Mouse (Mus musculus): ENCODE measurements at regions not wholly inside any gene's neighbourhood (a gene's known extent, or its start where the extent isn't known, plus 50 kb on each side); places are given as distances from the start of the nearest gene placed in this dataset.

GRCm38 (mm10) chr12:79941828-79942227 is 171.0 kb downstream of the Zfp36l1 start:
- DNase-seq = no peak

DNA sequence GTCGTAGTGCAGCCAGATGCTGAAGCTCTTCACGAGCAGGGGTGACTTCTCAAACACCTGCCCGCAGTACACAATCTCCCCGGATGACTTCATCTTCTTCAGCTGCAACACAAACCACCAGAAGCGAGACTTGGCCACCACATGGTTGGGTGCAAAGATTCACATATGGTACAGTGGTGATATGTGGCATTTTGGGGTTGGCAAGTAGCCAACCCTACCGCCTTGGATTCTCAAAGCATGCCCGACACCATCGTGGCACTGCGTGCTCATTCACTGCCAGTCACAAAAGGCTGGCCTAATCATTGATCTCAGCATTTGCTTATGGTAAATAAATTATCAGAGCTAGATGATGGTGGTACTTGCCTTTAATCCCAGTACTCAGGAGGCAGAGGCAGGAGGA is 173.4 kb downstream of the Zfp36l1 start:
- DNase-seq = no peak

- no peak for DNase-seq
These were observed 174.9 kb downstream of the Zfp36l1 start for GRCm38 (mm10) chr12:79937876-79938275.

- DNase-seq = no peak
These were observed 176.1 kb downstream of the Zfp36l1 start for GRCm38 (mm10) chr12:79936698-79937097.

- DNase-seq = no peak
These were observed 178.7 kb downstream of the Zfp36l1 start for GRCm38 (mm10) chr12:79934091-79934490.

GRCm38 (mm10) chr12:79932905-79933304 is 179.9 kb downstream of the Zfp36l1 start:
- DNase-seq = no peak

- DNase-seq = no peak
These were observed 181.4 kb downstream of the Zfp36l1 start for GRCm38 (mm10) chr12:79931455-79931854.

DNA sequence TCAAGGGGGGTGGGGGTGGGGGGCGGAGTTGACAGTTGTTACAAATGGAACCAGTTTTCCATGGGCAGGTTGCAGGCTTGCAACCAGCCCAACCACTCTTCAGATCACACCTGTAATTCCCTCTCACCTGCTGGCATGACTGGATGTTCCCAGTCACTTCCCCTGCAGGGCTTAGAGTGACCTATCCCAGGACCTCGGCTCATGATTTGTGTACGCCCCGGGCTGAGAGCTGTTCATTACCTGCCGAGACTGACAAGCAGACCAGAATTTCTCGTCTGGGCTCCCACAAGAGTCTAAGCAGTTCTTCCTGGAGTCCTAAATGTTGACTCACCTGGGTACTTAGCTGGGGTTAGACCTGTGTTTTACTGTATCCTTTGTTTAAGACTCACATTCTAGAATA is 183.0 kb downstream of the Zfp36l1 start:
- DNase-seq = no peak

- no peak for DNase-seq
These were observed 184.0 kb downstream of the Zfp36l1 start for GRCm38 (mm10) chr12:79928739-79929380.

DNA sequence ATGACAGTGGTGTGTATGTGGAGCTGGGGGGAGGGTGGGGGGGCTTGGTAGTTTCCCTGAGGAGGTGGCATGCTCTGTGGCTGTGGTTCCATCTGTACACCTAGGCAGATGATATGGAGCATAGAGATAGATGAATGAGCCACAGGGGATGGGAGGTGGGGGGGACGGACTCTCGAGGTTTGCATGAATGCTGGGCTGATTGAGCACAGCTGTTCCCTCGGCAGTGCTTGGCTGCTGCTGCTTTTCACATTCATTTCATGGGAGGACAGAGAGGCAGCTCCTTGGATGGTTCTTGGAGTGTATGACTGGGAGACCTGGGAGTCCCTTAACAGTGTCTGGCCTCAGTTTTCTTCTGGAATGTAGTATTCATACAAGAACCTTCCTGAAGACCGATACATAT is 184.5 kb downstream of the Zfp36l1 start:
- no peak for DNase-seq

GRCm38 (mm10) chr12:79925704-79926588 is 186.9 kb downstream of the Zfp36l1 start:
- no peak for DNase-seq

DNA sequence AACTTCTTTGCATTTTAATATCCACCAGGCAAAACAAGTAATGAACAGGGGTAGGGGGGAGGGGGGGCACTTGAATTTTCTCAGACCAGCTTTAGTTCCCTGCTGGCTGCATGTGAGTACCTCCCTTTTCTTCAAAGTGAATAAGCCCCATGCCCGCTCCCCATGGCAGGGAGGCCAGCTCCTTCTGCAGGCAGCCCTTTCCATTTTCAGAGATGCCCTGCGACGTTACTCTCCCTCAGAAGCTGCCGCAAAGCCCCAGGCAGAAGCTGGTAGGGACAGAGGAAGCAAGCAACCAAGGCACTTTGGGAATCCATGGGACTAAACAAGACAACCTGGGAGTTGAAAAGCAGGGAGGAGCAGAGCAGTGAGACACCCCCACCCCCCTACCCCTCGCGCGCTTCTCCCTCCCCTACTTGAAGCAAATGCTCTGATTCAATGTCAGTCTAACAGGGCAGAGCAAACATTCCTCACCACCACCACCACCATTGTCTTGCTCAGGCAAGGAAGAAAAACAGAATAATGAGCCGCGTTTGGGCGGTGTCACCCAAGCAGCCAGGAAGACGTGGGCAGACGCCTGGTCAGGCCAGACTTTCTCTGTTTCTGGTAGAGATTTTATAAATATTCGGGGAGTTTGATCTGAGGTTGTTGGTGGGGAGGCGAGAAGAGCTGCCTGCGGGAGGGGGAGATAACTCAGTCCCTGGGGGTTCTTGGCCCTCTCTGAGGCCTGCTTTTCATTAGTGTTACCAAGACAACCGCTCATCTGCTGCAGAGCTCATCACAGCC is 187.7 kb downstream of the Zfp36l1 start:
- DNase-seq = no peak

GRCm38 (mm10) chr12:79923811-79924210 is 189.0 kb downstream of the Zfp36l1 start:
- DNase-seq = no peak

DNA sequence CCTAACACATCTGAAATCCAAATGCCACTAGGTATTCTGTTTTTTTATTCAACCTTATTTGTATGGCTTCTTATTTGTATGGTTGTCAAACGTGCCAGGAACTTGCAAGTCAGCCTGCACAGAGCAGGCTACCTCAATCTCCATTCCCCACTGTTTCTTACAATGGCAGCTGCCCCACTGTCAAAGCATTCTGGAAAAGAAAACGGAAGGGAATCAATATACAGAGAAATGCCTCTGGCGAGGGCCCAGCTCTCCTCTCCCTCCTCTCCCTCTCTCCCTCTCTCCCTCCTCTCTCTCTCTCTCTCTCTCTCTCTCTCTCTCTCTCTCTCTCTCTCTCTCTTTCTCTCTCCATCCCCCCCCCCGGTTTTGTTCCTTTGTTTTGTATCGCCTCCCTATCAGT is 191.0 kb downstream of the Zfp36l1 start:
- DNase-seq = no peak

- DNase-seq = no peak
These were observed 193.8 kb downstream of the Zfp36l1 start for GRCm38 (mm10) chr12:79918983-79919382.

DNA sequence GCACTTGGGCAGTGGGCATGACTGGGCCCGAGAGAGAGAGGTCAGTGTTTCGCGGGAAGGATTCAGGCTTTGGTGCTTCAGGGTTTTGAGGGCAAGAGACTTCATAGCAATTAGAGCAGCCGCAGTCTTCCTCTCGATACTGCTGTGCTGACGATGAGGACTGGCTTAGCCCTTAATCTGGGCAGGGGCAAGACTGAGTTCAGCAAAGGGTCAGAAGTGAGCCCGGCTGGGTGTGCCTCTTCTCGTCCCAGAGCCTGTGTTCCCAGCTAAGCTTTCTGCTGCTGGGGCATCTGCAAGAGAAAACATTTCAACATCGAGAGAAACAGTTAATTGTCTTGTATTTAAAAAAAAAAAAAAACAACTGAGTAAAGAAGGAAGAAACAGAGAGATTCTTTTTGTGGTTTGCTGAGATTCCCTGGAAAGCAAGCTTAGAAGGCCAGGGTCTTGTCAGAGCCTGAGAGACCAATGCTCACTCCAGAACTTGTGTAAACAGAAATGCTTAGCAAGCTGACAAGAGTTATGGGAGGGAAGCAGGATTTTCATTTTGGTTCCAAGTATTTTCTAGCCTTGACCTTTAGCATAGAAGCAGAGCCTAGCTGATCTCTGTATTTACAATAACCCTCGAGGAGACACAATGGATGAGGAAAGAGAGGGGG is 195.1 kb downstream of the Zfp36l1 start:
- no peak for DNase-seq

DNA sequence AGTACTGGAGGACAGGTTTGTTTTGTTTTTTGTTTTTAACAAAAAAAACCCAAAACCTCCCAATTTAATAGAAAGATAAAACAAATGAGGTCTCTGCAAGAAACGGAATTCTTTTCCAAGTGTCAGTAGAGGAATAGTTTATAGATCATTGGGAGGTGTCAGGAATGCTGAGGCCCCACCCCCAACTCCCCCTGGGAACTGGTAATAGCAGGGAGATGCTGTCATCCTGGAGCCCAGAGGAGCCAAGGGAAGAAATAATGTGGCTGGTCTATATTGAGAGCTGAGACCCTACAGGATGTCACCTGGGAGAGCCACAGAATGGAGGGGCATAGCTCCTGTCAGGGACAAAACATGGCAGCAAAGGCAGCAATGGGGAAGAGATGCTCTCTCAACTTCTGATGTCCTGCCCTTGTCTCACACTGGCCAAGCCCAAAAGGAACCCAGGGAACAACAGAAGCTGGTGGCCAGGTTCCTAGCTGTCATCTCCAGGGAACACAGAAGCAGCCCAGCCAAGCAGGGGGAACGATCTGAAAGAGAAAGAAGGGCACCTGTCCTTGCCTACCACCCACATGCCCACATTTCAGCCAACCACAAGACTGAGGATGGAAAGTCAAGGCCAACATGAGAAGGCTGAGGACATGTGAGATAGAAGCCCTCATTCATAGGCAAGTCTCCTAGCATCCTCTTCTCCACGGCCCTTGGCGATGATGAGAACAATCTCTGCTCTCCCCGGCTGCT is 195.7 kb downstream of the Zfp36l1 start:
- DNase-seq = no peak

DNA sequence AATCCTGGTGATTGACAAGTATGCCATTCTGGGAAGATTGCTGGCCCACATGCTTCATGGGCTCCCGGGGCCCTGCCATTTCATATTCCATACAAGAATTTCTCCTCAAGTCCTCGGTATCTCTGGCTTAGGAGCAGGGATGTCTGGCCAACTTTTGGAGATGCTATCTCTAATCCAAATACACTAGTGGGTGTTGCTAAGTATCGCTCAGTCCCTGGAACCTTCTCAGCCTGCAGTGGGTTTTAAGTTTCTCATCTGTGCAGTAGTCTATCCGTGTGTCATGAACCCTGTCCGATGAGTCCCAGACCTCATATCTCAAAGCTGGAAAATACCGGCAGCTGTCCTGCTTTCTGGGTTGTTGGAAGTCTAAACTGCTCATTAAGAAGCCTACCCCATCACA is 198.9 kb downstream of the Zfp36l1 start:
- DNase-seq = no peak

- DNase-seq = no peak
These were observed 200.3 kb downstream of the Zfp36l1 start for GRCm38 (mm10) chr12:79912281-79913063.

- DNase-seq = no peak
These were observed 201.7 kb downstream of the Zfp36l1 start for GRCm38 (mm10) chr12:79910884-79911759.

Measured in thymus, adult 18-20 months (tissue).